Mouse (Mus musculus): ENCODE measurements around the gene Slc46a1. TPM values are rescaled to one million over a fixed set of nuclear protein-coding genes. Genes with fewer than 3 reads are reported as not detected.

The Slc46a1 gene
- polyA plus RNA-seq, 1 experiment = 77.0 TPM

DNA sequence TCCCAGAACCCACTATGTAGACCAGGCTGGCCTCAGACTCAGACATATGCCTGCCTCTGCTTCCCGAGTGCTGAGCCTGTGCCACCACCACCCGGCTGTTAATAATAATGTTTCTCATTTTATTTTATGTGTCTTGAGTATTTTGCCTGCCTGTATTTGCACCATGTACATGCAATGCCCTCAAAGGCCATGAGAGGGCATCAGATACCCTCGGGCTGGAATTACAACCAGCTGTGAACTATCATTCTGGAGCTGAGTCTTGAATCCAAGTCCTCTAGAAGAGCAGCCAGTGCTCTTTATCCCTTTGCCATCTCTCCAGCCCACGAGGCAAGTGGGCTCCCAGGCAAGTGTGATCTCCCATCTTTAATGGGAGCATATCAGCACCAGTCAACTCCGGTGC, 10.2 kb upstream of the Slc46a1 start:
- DNase-seq (ENCODE audit: low read depth) = no peak

DNA sequence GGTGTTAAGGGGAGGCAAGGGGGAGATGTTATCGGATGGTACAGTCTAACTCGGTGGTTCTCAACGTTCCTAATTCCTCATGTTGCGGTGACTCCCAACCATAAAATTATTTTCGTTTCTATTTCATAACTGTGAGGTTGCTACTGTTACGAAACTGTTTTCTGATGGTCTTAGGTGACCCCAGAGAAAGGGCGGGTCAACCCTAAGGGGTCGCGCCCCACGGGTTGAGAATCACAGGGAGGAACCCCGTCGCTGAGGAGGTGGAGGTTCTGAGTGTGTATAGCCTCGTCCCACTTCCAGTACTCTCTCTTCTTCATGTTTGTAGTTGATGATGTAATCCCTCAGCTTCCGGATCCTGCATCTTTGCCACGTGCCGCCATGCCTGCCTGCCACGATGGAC, 6.8 kb upstream of the Slc46a1 start:
- DNase-seq (ENCODE audit: low read depth) = no peak

DNA sequence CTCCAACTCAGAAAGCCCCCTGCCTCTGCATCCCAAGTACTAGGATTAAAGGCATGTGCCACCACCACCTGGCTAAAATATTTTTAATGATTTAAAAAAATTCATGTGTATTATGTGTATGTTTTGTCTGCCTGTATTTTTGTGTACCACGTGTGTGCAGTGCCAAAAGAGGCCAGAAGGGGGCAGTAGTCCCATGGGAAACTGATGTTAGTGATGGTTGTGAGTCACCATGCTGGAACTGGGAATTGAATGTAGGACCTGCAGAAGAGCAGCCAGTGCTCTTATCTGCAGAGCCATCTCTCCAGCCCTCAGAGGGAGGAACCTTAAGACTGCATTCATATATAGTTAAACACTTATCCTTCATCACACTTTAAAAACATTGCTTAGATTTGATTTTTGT, 3.6 kb upstream of the Slc46a1 start:
- DNase-seq (ENCODE audit: low read depth) = no peak

DNA sequence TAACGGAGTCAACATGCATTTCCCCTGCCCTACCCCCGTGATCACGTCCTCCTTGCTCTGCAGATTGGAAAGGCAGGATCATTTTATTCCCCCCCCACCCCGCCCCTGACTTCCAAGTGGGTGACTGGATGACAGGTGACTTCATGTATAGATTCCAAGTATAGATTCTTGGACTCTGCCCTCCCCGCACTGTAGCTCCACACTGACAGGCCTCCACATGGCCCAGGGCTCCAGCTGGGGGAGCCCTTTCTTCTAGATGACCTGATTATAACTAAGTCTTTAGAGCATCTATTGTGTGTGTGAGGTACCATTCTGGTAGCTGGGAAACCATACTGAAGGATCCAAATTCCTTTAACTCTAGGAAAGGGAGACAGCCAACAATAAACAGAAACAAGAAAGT, 2.8 kb upstream of the Slc46a1 start:
- DNase-seq (ENCODE audit: low read depth) = no peak

DNA sequence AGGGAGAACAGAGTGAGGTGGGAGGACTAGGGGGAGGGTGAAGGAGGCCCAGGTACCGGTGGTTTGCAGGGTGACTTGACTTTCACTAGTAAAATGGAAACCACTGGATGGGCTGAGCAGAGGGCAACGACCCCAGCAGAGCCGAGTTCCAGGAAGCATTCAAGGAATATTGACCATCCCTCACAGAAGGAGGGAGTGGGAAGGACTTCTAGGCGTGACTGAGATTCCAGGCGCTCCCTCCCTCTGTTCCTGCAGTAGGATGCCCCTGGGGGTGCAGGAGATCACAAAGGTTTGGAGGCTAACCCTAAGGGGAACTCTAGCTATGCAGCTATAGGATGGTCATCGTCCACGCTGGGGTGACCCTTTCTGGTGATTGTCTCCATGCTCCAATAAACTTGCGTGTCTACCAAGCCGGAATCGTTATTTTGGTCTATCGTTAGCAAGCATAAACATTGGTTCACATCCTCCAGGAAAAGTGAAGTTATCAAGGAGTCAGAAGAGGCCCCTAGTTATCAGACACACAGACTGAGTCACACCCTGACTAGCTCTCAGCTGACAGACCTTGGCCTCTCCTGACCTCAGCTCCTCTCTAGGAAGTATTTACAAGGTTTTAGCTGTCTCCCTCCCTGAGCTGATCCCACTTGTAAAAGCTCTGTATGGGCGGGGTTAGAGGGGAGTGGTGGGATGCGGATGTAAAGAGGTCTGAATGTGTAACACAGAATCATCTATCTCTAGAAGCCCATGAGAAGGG, 2.0 kb upstream of the Slc46a1 start:
- DNase-seq (ENCODE audit: low read depth) = no peak

DNA sequence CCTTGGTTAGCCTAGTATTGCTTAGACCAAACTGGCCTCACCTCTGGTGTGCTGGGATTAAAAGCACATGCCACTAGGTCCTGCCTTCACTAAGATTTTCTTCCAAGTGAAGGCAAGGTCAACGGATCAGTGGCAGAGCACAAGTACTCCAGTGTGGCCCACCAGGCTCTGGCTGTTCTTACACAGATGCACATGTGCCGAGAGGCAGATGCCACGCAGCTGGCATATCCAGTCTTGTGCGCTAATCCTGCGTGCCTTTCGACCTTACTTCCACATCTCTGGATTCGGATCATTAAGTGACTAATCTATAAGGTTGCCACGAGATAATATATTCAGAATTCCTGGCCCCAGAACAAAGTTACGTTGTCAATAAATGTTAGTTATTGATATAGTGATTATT, 381 bp upstream of the Slc46a1 start:
- no peak for DNase-seq (ENCODE audit: low read depth)

DNA sequence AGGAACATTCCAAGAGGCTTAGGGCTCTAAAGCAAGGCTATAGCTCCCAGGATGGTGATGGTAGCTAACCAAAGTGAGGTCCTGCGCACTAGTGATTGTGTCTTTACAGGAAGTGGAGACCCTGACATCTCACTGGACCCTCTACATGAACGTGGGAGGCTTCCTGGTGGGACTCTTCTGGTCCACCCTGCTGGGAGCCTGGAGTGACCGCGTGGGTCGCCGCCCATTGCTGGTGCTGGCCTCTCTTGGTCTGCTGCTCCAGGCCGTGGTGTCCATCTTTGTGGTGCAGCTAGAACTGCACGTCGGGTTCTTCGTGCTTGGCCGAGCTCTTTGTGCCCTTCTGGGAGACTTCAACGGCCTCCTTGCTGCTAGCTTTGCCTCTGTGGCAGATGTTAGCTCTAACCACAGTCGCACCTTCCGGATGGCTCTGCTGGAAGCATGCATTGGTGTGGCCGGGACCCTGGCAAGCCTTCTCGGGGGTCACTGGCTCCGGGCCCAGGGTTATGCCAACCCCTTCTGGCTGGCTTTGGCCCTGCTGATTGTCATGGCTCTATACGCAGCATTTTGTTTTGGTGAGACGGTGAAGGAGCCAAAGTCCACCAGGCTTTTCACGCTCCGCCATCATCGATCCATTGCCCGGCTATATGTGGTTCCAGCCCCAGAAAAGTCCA, 880 bp downstream of the Slc46a1 start:
- no peak for DNase-seq (ENCODE audit: low read depth)

DNA sequence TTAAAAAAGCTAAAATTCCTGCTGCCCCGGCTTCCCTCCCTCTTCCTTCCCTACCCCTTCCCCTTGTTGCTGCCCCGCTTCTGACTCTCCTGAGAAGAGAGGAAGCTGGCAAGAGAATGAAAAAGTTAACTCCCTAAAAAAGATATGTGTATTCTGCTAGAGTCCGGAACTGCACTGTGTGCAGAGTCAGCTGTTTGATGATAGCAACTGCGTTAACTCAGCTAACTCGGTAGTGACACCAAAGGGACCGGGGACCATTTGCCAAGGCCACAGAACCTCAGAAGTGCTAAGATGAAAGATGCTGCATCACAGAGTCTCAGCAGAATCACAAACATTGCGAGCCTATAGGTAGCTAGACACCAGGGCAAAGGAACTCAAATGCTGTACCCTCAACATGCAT, 2.0 kb downstream of the Slc46a1 start:
- no peak for DNase-seq (ENCODE audit: low read depth)

DNA sequence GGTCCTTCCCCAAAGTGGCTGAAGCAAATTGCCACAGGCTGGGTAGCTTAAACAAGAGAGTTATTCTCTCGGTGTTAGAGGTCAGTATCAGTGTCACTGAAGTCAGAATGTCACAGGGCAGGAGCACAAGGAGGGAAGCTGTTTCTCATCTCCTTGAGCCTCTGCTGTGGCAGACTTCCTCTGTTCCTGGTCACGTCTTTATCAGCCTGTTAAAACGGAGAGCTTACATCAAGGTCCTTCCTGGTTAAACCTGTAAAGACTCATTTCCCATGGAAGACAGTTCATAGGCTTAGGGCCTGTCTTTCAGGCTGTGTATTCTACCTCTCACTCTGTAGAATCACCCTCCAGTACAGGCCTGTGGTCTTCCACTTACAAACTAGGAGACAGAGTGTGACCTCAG, 2.4 kb downstream of the Slc46a1 start:
- DNase-seq (ENCODE audit: low read depth) = no peak

DNA sequence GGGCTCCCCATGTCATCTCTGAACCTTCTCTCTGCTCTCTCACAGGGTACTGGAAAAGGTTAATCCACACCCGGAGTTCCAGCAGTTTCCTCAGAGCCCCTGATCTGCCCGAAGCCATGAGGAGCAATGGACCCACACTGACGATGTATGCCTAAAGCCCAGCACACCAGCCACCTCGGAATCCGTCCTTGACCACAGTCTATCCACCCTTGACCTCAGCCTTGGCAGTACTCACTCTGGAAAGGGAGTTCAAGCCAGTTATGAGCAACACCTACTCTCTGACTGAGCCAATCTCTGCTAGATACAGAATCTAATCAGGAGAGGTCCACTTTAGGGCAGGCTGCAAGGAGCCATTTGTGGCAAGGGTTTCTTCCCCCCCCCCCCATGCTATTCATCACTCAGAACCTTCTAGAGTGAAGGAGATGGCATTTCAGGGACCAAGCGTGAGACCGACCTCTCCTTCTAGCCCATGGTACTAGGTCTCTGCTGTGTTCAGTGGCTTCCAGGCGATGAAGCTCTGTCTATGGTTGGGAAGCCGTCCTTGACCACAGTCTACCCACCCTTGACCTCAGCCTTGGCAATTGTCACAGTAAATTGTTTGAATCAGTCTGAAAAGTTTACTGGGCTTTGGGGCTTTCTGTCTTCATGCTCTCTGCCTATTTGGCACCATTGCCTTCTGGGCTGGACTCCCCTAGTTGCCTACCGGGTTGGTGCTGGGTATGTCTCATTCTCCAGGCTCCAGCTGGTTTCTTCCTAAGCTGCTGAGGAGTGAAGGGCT, 6.0 kb downstream of the Slc46a1 start:
- DNase-seq (ENCODE audit: low read depth) = no peak

DNA sequence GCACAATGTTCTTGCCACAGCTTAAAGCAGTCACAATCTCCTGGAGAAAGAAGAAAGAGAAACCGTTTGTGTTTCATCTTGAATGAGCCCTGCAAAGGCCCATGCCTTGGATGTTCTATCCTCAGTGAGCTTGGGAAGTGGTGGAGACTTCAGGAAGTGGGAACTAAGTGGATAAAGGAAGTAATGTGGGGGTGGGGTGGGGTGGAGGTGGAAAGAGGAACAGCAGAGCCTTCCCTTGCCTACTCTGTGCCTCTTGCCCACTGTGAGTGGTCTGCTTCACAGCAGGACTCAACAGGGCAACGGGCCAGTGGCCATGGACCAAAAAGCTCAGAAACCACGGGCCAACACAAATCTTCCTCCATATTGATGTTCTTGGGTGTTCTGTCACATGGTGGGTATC, 9.8 kb downstream of the Slc46a1 start:
- no peak for DNase-seq (ENCODE audit: low read depth)

DNA sequence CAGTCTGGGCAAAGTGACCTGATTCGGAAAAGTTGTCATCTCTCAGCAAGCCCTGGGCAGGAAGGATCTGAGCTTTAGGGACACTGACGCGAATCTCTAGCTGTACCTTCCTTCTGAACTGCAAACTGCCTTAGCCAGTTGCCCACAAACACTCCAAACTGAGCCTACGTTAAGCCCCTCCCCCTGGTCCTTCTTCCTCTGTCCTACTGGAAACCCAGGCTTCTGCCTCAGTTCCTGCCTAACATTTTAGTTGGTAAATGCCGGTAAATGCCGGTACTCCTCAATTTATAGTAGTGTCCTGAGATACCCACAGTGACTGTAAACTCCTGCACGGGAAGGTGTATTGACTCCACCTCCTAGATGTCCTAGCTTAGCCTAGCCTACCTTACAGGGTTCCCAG, 18.1 kb downstream of the Slc46a1 start:
- DNase-seq (ENCODE audit: low read depth) = no peak

DNA sequence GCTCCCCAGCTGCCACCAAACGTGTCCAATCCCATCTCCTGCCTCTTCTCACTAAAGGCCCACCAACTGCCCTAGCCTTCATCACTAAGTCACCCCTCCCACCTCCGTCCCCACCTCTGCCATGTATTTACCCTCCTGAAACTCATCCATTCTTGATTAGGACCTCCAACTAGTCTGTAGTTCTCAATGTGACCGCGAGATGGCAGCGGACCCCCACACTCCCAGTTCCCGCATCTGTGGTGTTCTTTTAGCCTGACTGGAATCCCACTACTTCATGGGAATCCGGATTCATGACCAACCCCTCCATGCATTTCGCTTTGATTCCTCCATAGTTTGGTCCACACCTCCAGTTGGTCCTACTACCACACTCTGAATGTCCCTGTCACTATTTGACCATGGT, 22.7 kb downstream of the Slc46a1 start:
- no peak for DNase-seq (ENCODE audit: low read depth)

DNA sequence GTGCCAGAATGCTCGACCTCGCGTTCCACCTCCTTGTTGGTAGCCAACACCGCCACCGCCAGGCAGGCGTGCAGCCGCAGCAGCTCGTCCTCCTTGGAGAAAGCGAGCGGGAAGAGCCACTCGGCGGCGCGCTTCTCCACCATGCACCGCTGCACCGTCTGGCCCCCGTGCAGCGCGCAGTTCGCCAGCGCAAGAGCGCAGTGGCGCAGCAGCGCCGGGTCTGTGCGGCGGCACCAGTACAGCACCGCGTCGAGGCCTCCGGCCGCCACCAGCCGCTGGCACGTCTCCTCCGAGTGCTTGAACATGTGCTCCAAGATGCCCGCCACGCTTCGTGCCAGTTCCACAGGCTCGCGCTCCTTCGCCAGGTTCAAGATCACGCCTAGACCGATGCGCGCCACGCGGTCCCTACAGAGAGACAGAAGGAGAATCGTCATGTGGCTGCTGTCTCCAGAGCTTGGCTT, 25.3 kb downstream of the Slc46a1 start:
- DNase-seq (ENCODE audit: low read depth) = no peak

DNA sequence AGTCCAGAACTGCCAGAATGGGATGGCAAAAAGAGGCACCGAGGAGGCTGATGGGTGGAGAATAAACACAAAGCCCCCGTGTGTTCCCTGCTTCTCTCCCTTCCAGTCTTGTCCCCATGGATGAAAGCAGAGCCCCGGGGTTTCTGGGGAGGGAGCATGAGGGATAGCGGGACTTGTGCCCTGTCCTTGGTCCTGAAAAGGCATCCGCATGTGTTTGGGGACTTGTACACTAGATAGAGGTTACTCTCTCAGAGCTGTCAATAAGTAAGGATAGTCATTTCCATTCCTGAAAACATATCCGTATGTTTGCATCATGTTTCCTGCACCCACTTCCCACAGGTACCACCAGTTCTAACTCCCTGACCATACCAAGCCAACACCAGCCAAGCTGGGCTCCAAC, 30.4 kb downstream of the Slc46a1 start:
- no peak for DNase-seq (ENCODE audit: low read depth)

DNA sequence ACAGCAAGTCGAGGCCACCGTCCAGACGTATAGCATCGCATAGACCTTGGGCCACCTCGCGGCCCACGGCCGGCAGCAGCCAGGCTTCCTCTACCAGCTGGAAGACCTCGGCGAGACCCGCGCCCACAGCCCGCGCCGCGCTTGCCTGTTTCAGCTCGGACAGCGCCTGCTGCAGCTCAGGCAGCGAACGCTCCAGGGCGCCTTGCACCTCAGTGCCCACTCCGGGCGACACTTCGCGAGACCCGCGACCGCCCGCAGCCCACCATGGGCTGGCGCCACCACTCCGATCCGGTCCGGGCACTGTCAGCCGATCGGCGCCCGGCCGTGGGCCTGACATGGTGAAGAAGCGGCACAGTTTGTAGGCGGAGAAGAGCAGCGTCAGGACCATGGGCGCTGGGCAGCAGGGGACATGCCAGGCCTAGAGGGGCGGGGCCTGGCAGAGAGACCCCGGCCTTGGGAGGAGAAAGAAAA, 31.6 kb downstream of the Slc46a1 start:
- no peak for DNase-seq (ENCODE audit: low read depth)

DNA sequence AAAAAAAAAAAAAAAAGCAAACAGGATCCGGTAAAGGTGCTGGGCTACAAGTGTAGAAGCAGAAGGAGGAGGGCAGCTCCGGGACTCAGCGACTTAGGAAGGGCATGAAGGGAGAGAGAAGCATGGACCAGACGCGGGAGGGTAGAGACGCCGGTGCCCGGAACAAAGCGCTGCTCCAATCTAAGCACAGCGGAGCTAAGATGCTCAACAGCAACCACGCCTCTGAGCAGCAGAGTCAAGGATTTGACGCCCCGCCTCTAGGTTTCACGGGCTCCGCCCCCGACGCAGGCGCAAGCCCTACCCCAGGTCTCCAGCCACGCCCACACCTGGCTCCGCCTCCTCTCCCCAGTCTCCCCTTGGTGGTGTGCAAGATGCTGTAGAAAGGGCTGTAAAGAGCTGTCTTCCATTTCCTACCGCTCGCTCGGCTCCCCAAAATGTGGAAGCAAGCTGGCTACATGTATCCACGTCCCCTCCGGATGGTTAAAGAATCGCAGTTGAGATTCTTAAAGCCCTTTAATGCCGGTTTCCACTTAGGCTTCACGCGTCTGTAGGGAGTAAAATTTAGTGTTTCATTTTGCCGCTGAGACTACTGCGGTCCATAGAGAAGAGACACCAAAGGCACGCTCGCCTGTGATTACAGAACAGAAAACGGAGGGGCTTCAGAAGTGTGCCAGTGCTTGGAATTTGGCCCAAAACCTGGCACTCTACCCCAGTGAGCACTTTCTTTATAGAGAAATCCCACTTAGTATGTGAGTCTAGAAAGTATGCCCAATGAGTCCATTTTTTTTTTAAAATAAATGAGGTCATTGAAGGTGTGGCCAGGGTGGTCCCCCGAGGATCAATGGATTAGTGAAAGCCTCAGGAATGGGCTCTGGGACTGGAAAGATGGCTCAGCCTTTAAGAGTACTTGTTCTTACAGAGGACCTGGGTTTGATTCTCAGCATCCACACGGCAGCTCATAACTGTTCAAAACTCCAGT, 32.3 kb downstream of the Slc46a1 start, which contains the start of gene Sarm1:
TSS of gene Sarm1 (minus strand) at position 211 of the 979 bp plus-strand sequence.
- DNase-seq (ENCODE audit: low read depth) = no peak

DNA sequence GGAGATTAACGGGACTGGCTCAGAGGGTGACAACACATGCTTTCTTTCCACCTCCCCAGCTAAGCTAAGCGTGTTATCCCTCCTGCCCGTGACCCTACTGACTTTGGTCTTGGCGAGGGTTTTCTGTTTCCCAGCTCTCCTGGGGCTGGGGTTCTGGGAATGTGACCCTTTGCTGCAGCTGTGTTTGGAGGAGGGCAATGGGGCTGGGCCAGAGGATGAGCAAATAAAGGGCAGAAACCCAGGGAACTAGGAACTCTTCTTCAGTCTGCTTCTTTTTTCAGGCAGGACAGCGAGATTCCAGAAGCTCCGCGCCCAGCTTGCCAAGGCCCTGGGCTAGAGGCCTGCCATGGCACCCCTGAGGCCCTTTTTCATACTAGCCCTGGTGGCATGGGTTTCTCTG, 33.5 kb downstream of the Slc46a1 start, which contains the start of gene Vtn:
TSS of gene Vtn (plus strand) at position 88 of the 400 bp plus-strand sequence.
- no peak for DNase-seq (ENCODE audit: low read depth)

DNA sequence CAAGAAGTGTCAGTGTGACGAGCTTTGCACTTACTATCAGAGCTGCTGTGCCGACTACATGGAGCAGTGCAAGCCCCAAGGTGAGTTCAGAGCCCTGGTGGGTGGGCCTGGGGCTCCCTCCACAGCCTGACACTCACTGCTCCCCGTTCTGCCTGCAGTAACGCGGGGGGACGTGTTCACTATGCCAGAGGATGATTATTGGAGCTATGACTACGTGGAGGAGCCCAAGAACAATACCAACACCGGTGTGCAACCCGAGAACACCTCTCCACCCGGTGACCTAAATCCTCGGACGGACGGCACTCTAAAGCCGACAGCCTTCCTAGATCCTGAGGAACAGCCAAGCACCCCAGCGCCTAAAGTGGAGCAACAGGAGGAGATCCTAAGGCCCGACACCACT, 34.0 kb downstream of the Slc46a1 start:
- no peak for DNase-seq (ENCODE audit: low read depth)

DNA sequence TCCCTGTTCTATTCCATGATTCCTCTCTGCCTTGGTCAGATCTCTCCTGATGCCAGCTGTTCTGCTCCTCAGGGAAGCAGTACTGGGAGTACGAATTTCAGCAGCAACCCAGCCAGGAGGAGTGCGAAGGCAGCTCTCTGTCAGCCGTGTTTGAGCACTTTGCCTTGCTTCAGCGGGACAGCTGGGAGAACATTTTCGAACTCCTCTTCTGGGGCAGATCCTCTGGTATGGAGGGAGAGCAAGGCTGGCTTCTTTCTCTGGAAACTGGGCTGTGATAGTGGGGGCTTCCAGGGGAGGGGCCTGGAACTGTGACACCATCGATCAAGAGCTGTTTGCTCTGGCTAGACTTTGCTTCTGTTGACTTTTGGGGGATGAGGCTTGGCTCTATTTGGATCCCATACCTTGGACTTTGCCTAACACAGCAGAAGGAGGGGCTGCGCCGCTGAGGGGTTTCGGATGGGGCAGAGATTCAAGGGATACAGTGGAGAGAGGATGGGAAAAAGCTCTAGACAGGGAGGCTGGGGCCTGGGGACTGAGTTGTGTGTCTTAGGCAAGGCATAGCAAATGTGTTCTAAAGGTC, 35.2 kb downstream of the Slc46a1 start:
- no peak for DNase-seq (ENCODE audit: low read depth)

DNA sequence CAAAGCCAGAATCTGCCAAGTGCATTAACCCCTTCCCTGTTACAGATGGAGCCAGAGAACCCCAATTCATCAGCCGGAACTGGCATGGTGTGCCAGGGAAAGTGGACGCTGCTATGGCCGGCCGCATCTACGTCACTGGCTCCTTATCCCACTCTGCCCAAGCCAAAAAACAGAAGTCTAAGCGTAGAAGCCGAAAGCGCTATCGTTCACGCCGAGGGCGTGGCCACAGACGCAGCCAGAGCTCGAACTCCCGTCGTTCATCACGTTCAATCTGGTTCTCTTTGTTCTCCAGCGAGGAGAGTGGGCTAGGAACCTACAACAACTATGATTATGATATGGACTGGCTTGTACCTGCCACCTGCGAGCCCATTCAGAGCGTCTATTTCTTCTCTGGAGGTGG, 36.0 kb downstream of the Slc46a1 start:
- DNase-seq (ENCODE audit: low read depth) = no peak
